Mouse (Mus musculus) embryonic fibroblast, embryonic 13.5 days (primary cell): ENCODE results near the gene Itgb8. TPM values are rescaled to one million over a fixed set of nuclear protein-coding genes. Genes with fewer than 3 reads are reported as not detected.

ENCODE experiments used
- H3K27ac ChIP-seq: 2 replicates; pipeline ENCODE4 v1.5.1; 2012; ENCODE audit warnings: low read length, control low read depth, inconsistent platforms; ENCODE audit not compliant: insufficient read depth
- H3K4me1 ChIP-seq: 2 replicates; pipeline ENCODE4 v1.6.1; 2011; ENCODE audit warnings: low read length; ENCODE audit not compliant: control insufficient read depth, insufficient read depth
- H3K4me3 ChIP-seq: 2 replicates; pipeline ENCODE4 v1.5.1; 2011; ENCODE audit warnings: mild to moderate bottlenecking, control low read depth, low read length; ENCODE audit not compliant: insufficient read depth
- CTCF ChIP-seq: IDR thresholded peaks from 2 replicates; pipeline ENCODE4 v1.5.1; 2011; ENCODE audit warnings: mild to moderate bottlenecking, control low read depth, low read length, moderate library complexity, borderline replicate concordance; ENCODE audit not compliant: insufficient read depth
- POLR2A ChIP-seq: IDR thresholded peaks from 2 replicates; pipeline ENCODE4 v1.6.1; 2011; ENCODE audit warnings: low read depth, mild to moderate bottlenecking, control low read depth, low read length, moderate library complexity
- polyA plus RNA-seq: library from polyadenylated mRNA; stranded (reverse); fragments of >200 nt; gene quantifications from 2 replicates; pipeline ENCODE4 v1.2.4, GENCODE M21; 2011; ENCODE audit warnings: low read depth; ENCODE audit not compliant: missing spikeins, insufficient read length

Gene Itgb8
- polyA plus RNA-seq, 1 experiment, result 4.8 TPM

DNA sequence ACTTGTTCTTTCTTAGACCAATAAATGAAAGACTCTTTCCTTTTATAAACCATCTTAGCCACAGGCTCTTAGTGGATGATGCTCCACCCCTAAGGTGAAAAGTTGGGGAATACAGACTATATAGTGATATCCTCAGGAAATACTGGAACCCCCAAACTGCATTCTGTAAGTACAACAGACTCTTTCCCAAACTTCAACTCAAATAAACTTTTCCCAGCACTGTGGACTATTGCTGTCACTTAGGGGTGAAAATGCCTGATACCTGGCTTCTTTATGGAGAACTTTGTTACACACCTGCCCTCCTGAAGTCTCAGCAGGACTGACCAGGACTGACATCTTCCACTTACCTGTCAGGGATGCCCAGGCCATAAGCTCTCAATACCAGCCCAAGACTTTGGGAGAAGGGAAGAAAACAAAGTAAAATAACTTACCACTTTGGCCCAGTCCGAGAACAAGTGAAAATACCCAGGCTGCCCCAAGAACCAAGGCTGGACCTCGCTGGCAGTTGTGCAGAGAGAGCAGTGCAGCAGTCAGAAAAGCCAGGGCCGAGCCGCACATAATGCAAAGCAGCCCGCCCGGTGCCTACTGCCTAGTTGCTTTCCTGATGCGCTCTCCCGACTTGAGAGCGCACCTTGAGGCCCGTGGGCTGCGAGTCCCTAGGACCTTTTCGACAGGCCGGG lies 1.2 kb downstream of the Itgb8 start:
- peak overlapping the region; percentile 49 for H3K4me3 ChIP-seq
- TF ChIP-seq POLR2A (no peak), CTCF (no peak)
- H3K4me1 ChIP-seq, result peaks cover 4% of the 10 kb centered on the region; the same call in 1 of the 2 replicates
- peak overlapping the region; percentile 3; the same call in 1 of the 2 replicates for H3K27ac ChIP-seq

DNA sequence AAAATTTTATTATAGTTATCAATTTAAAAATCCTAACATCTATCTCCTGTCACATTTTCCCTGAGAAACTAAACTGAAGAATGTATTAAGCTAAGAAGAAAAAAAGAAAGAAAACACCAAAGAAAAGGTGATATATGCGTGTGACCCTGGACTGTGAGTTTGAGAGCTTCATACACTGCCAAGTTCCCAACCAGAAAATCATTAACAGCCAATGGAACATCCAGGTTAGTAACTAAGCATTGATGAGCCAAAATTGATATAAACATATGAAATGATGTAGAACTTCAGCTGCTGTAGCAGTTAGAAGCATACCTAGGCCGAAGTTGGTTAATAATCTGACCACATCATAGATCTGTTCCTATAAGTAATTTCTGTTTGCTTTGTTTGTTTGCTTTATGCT lies 6.8 kb downstream of the Itgb8 start:
- H3K27ac ChIP-seq, result no peak overlapping the region
- no peak for TF ChIP-seq POLR2A
- no peak for TF ChIP-seq CTCF
- no peak overlapping the region for H3K4me3 ChIP-seq
- H3K4me1 ChIP-seq, result peaks cover 2% of the 10 kb centered on the region; the same call in 1 of the 2 replicates

DNA sequence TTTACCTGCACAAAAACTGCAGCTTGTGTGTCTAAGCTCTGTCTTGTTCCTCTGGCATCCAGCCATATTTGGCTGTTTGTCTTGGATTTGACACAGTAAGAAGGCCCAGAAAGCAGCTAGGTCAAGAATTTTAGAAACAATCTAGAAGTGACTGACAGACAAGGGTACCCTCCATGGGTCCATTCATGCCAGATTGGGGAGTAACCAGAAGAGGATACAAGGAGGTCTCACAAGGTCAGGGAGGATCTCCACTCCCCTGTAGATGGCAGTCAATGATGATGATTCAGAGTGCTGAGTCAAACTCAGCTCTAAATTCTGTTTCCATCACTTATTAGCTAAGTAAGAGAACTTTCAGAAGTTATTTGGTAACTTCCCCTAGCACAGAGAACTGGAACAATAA lies 8.2 kb downstream of the Itgb8 start:
- Histone ChIP-seq H3K4me1 (peaks cover 2% of the 10 kb centered on the region; the same call in 1 of the 2 replicates), H3K4me3 (no peak overlapping the region), H3K27ac (no peak overlapping the region)
- TF ChIP-seq POLR2A (no peak), CTCF (no peak)

DNA sequence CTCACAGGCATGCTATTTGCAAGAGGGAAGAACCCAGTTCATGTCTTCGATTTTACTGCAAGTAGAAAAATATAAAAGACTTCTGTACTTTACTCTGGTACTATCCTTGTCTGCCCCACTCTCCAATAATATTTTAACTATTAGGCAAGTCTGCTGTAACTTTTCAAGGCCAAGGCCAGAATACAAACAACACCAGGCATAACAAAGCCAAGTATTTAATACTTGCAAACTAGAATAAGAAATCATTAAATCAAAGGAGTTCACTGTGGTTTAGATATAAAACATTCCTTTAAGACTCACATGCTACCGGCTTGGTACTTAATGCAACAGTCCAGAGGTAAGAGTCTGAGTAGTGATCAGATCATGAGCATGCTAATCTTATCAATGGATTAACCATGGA lies 9.0 kb downstream of the Itgb8 start:
- Histone ChIP-seq H3K27ac (no peak overlapping the region), H3K4me1 (no peaks in the 10 kb centered on the region; the same call in 1 of the 2 replicates), H3K4me3 (no peak overlapping the region)
- TF ChIP-seq CTCF (no peak), POLR2A (no peak)

DNA sequence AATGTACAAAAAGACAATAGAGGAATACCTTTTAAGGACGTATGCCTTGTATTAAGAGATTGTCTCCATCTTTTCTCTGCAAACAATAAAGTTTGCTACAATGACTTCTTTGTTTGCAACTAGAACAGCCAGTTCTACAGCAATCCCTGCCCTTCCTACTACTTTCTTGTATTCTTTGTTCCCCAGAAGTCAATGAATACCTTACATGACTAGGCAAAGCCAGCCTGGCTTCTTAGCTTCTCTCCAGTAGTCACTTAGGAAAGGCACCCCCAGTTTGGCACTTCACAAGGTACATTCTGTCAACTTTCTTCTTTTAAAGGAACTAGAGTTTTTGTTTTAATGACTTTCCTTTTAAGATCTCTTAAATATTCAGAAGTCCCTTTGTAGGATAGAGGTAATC lies 10.7 kb downstream of the Itgb8 start:
- Histone ChIP-seq H3K4me1 (no peaks in the 10 kb centered on the region; the same call in 1 of the 2 replicates), H3K4me3 (no peak overlapping the region), H3K27ac (no peak overlapping the region)
- TF ChIP-seq POLR2A, result no peak
- TF ChIP-seq CTCF, result no peak

DNA sequence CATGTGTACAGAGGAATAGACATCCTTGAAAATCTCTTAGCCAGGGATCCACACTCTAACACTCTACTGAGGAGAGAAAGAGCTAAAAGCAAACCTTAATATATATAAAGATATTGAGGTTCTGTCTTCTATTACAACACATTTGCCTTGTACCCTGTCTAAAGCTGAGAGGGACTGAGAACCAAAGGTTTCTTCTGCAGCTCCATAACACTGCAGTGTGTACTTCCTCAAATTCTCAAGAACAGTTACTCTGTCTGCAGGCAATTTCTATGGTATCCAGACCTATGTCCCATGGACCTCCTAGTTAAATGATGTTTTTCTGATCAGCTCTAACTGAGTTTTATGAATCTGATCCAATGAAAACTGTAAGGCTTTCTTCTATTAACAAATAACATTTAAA lies 13.9 kb downstream of the Itgb8 start:
- Histone ChIP-seq H3K4me3 (no peak overlapping the region), H3K27ac (no peak overlapping the region), H3K4me1 (no peaks in the 10 kb centered on the region)
- no peak for TF ChIP-seq POLR2A
- no peak for TF ChIP-seq CTCF

DNA sequence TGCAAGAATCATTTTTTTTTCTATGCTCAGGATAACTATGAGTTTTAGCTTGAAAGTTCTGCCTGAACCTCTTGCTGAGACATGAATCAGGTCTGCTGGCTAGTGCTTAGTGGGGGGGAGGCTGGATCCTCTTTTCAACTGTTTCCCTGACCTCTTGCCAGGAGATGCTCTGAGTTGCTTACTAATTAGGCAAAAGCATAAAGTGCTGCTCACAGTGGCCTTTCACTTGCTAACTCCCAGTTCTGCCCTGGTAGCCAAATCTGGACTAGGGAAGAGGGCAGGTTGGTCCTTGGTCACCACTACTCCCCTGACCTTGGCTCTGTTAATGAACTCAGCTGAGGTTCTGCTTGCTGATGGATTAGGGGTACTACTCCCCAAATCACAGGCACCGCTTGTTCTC lies 19.2 kb downstream of the Itgb8 start:
- TF ChIP-seq POLR2A, result no peak
- no peak for TF ChIP-seq CTCF
- Histone ChIP-seq H3K4me3 (no peak overlapping the region), H3K27ac (no peak overlapping the region), H3K4me1 (peaks cover 5% of the 10 kb centered on the region; the same call in 1 of the 2 replicates)

DNA sequence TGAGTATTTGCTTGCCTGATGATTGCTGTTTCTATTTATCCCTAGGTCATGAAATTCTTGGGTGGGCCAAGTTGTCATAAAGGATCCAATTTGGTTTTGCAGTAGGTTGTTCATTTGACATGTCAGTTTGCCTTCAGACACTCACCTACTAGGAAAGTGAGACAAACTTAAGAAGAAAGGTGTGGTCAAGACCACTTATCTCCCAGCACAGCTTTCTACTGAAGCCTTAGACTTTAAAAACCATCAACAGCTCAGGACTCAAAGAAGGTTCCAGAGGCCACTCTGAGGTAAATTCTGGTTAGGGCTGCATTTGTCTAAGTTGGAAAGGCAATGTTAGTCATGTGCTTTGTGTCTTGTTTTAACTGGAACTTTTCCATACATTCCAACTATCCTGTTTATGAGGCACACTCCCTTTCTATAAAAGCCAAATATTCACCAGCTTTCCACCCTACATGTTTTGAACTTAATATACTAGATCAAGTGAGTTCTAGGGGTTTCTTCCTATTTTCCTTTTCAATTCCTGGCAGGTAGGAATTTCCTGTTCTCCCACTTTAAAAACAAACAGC lies 20.8 kb downstream of the Itgb8 start:
- no peak for TF ChIP-seq POLR2A
- TF ChIP-seq CTCF, result no peak
- peak overlapping the region; percentile 61; the same call in 1 of the 2 replicates for H3K27ac ChIP-seq
- H3K4me3 ChIP-seq, result no peak overlapping the region
- peaks cover 5% of the 10 kb centered on the region; the same call in 1 of the 2 replicates for H3K4me1 ChIP-seq

DNA sequence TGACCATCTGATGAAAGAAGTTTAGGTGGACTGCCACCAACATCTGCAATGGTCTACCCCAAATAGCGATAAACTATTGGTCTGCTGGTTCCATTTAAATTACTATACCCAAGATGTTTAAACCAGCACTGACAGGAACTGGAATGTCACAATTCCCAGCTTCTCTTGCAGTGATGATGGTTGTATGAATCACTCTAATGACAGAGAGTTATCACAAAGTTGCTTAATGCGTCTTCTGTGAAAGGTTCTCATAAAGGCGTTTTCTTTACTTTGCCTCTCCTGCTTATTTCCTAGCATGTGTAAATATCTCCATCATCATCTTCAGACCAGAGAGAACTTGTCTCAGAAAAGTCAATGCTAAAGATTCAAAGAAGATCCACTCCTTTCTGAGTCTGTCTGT lies 23.4 kb downstream of the Itgb8 start:
- Histone ChIP-seq H3K27ac (no peak overlapping the region), H3K4me3 (no peak overlapping the region), H3K4me1 (peaks cover 5% of the 10 kb centered on the region; the same call in 1 of the 2 replicates)
- TF ChIP-seq POLR2A, result no peak
- no peak for TF ChIP-seq CTCF

DNA sequence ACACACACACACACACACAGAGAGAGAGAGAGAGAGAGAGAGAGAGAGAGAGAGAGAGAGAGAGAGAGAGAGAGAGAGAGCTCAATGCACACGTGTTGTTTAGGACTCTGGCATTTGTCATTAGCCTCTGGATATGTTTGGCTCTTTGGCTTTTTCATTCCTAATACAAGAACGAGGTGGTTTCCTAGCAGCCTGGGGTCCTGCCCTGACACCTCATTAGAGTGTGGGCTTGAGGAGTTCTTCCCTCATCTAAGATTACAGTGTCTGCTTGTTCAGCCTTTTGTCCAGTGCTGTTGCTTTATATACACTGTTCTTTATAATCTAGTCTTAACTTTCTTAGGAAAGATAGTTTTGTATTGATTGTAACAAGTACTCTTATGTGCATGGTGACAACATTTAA lies 27.1 kb downstream of the Itgb8 start:
- Histone ChIP-seq H3K4me3 (no peak overlapping the region), H3K27ac (no peak overlapping the region), H3K4me1 (no peaks in the 10 kb centered on the region)
- TF ChIP-seq CTCF, result no peak
- TF ChIP-seq POLR2A, result no peak
